Mouse (Mus musculus) liver, embryonic 15.5 days (tissue): ENCODE measurements around the gene C1qtnf6. TPM values are rescaled to one million over a fixed set of nuclear protein-coding genes. Genes with fewer than 3 reads are reported as not detected.

Experiments used
- ATAC-seq: fragments of 200-750 bp; cut with Nextera tagmentation; 2 replicates; pipeline ENCODE4 v1.8.0; 2017; ENCODE audit warnings: moderate number of reproducible peaks, mild to moderate bottlenecking, moderate library complexity; ENCODE audit not compliant: insufficient read depth
- H3K27ac ChIP-seq: fragments of 300-500 bp; sonication (generic); replicated peaks from 2 replicates; pipeline ENCODE4 v1.5.1; 2015; ENCODE audit warnings: mild to moderate bottlenecking, inconsistent platforms
- H3K27me3 ChIP-seq: fragments of 300-500 bp; sonication (generic); 2 replicates; pipeline ENCODE4 v1.6.1; 2015; ENCODE audit warnings: mild to moderate bottlenecking, inconsistent platforms
- H3K36me3 ChIP-seq: fragments of 300-500 bp; sonication (generic); replicated peaks from 2 replicates; pipeline ENCODE4 v1.6.1; 2015; ENCODE audit warnings: moderate library complexity, mild to moderate bottlenecking, inconsistent platforms
- H3K4me1 ChIP-seq: fragments of 300-500 bp; sonication (generic); replicated peaks from 2 replicates; pipeline ENCODE4 v1.6.1; 2015; ENCODE audit warnings: inconsistent platforms
- H3K4me2 ChIP-seq: fragments of 300-500 bp; sonication (generic); 2 replicates; pipeline ENCODE4 v1.6.1; 2015; ENCODE audit warnings: moderate library complexity, mild to moderate bottlenecking, inconsistent platforms
- H3K4me3 ChIP-seq: fragments of 300-500 bp; sonication (generic); replicated peaks from 2 replicates; pipeline ENCODE4 v1.5.1; 2015; ENCODE audit warnings: mild to moderate bottlenecking, inconsistent platforms
- H3K9ac ChIP-seq: fragments of 300-500 bp; sonication (generic); 2 replicates; pipeline ENCODE4 v1.6.1; 2015; ENCODE audit warnings: moderate library complexity, mild to moderate bottlenecking, inconsistent platforms
- H3K9me3 ChIP-seq: fragments of 300-500 bp; sonication (generic); replicated peaks from 2 replicates; pipeline ENCODE4 v1.6.1; 2016; ENCODE audit warnings: inconsistent platforms
- WGBS: fragments of 180-500 bp; shearing (Covaris S2); methylation state at CpG from one replicate; pipeline ENCODE4 v1.1.7; 2015; ENCODE audit warnings: mixed read lengths; ENCODE audit not compliant: insufficient replicate concordance; 5-methylcytosine and 5-hydroxymethylcytosine counted together
- polyA plus RNA-seq: library from polyadenylated mRNA; unstranded; fragments of >200 nt; fragmentation: Nextera tagmentation; extraction: Ambion mirVana; gene quantifications from 2 replicates; pipeline ENCODE4 v1.2.1, GENCODE M21; 2015

The C1qtnf6 gene
- polyA plus RNA-seq, 1 experiment from 2014 or later, result 3.8 TPM

- Histone ChIP-seq H3K4me3 (no peak overlapping the region), H3K36me3 (no peaks in the 10 kb centered on the region), H3K4me1 (peaks cover 11% of the 10 kb centered on the region; the same call in 1 of the 2 replicates), H3K27ac (peak overlapping the region; percentile 29; the same call in 1 of the 2 replicates), H3K27me3 (no peaks in the 10 kb centered on the region), H3K4me2 (no peak overlapping the region), H3K9ac (no peak overlapping the region), H3K9me3 (no peaks in the 10 kb centered on the region)
- ATAC-seq, result no peak
- 63% methylated on average over 14 of the region's 14 CpGs for WGBS
Observed at GRCm38 (mm10) chr15:78513019-78513418, 18.2 kb downstream of the C1qtnf6 start.

- H3K9me3 ChIP-seq, result no peaks in the 10 kb centered on the region
- H3K27ac ChIP-seq, result no peak overlapping the region
- no peak overlapping the region for H3K4me3 ChIP-seq
- H3K9ac ChIP-seq, result no peak overlapping the region
- no peaks in the 10 kb centered on the region for H3K36me3 ChIP-seq
- H3K27me3 ChIP-seq, result no peaks in the 10 kb centered on the region
- 48% methylated on average over 7 of the region's 7 CpGs for WGBS
- no peak overlapping the region for H3K4me2 ChIP-seq
- ATAC-seq, result peak; percentile 11; the same call in 1 of the 2 replicates
- peaks cover 17% of the 10 kb centered on the region for H3K4me1 ChIP-seq
Observed at GRCm38 (mm10) chr15:78511951-78512350, 19.3 kb downstream of the C1qtnf6 start.

- Histone ChIP-seq H3K4me2 (no peak overlapping the region), H3K4me3 (no peak overlapping the region), H3K9ac (no peak overlapping the region), H3K9me3 (no peaks in the 10 kb centered on the region), H3K27me3 (no peaks in the 10 kb centered on the region), H3K27ac (no peak overlapping the region), H3K36me3 (no peaks in the 10 kb centered on the region), H3K4me1 (peaks cover 17% of the 10 kb centered on the region)
- WGBS, result 59% methylated on average over 6 of the region's 6 CpGs
- ATAC-seq, result no peak
Observed at GRCm38 (mm10) chr15:78510736-78511135, 20.5 kb downstream of the C1qtnf6 start.

GRCm38 (mm10) chr15:78510121-78510576 is 21.1 kb downstream of the C1qtnf6 start:
- no peak overlapping the region for H3K9ac ChIP-seq
- WGBS, result 32% methylated on average over 8 of the region's 8 CpGs
- no peaks in the 10 kb centered on the region for H3K9me3 ChIP-seq
- peaks cover 17% of the 10 kb centered on the region for H3K4me1 ChIP-seq
- no peak overlapping the region for H3K4me2 ChIP-seq
- ATAC-seq, result no peak
- no peaks in the 10 kb centered on the region for H3K36me3 ChIP-seq
- no peak overlapping the region for H3K27ac ChIP-seq
- no peaks in the 10 kb centered on the region for H3K27me3 ChIP-seq
- no peak overlapping the region for H3K4me3 ChIP-seq

GRCm38 (mm10) chr15:78509297-78509899 is 21.8 kb downstream of the C1qtnf6 start:
- Histone ChIP-seq H3K9ac (no peak overlapping the region), H3K27ac (no peak overlapping the region), H3K4me2 (no peak overlapping the region), H3K9me3 (no peaks in the 10 kb centered on the region), H3K36me3 (no peaks in the 10 kb centered on the region), H3K4me1 (peaks cover 17% of the 10 kb centered on the region), H3K27me3 (no peaks in the 10 kb centered on the region), H3K4me3 (no peak overlapping the region)
- WGBS, result 50% methylated on average over 12 of the region's 12 CpGs
- ATAC-seq, result no peak

GRCm38 (mm10) chr15:78508443-78508842 is 22.8 kb downstream of the C1qtnf6 start:
- Histone ChIP-seq H3K4me1 (peaks cover 12% of the 10 kb centered on the region; the same call in 1 of the 2 replicates), H3K27me3 (no peaks in the 10 kb centered on the region), H3K4me2 (no peak overlapping the region), H3K27ac (no peak overlapping the region), H3K4me3 (no peak overlapping the region), H3K9ac (no peak overlapping the region), H3K36me3 (no peaks in the 10 kb centered on the region), H3K9me3 (no peaks in the 10 kb centered on the region)
- no peak for ATAC-seq
- 60% methylated on average over 7 of the region's 7 CpGs for WGBS

GRCm38 (mm10) chr15:78505541-78505940 is 25.7 kb downstream of the C1qtnf6 start:
- 57% methylated on average over 3 of the region's 3 CpGs for WGBS
- H3K9ac ChIP-seq, result no peak overlapping the region
- H3K36me3 ChIP-seq, result no peaks in the 10 kb centered on the region
- no peak for ATAC-seq
- H3K4me3 ChIP-seq, result no peak overlapping the region
- H3K4me1 ChIP-seq, result peaks cover 6% of the 10 kb centered on the region; the same call in 1 of the 2 replicates
- no peaks in the 10 kb centered on the region for H3K9me3 ChIP-seq
- no peak overlapping the region for H3K27ac ChIP-seq
- H3K27me3 ChIP-seq, result no peaks in the 10 kb centered on the region
- H3K4me2 ChIP-seq, result no peak overlapping the region

GRCm38 (mm10) chr15:78504816-78505215 is 26.4 kb downstream of the C1qtnf6 start:
- no peak overlapping the region for H3K27ac ChIP-seq
- ATAC-seq, result no peak
- H3K27me3 ChIP-seq, result no peaks in the 10 kb centered on the region
- H3K9ac ChIP-seq, result no peak overlapping the region
- 82% methylated on average over 5 of the region's 5 CpGs for WGBS
- H3K36me3 ChIP-seq, result no peaks in the 10 kb centered on the region
- no peak overlapping the region for H3K4me2 ChIP-seq
- peaks cover 6% of the 10 kb centered on the region; the same call in 1 of the 2 replicates for H3K4me1 ChIP-seq
- H3K9me3 ChIP-seq, result no peaks in the 10 kb centered on the region
- H3K4me3 ChIP-seq, result no peak overlapping the region

- H3K9me3 ChIP-seq, result no peaks in the 10 kb centered on the region
- peaks cover 6% of the 10 kb centered on the region; the same call in 1 of the 2 replicates for H3K4me1 ChIP-seq
- no peak overlapping the region for H3K4me3 ChIP-seq
- no peak overlapping the region for H3K27ac ChIP-seq
- no peak for ATAC-seq
- no peaks in the 10 kb centered on the region for H3K36me3 ChIP-seq
- H3K9ac ChIP-seq, result no peak overlapping the region
- H3K4me2 ChIP-seq, result no peak overlapping the region
- H3K27me3 ChIP-seq, result no peaks in the 10 kb centered on the region
- 58% methylated on average over 1 of the region's 1 CpGs for WGBS
Observed at GRCm38 (mm10) chr15:78504013-78504412, 27.2 kb downstream of the C1qtnf6 start.

GRCm38 (mm10) chr15:78502437-78503132 is 28.6 kb downstream of the C1qtnf6 start:
- Histone ChIP-seq H3K9me3 (no peaks in the 10 kb centered on the region), H3K9ac (no peak overlapping the region), H3K4me2 (no peak overlapping the region), H3K27me3 (no peaks in the 10 kb centered on the region), H3K4me3 (no peak overlapping the region), H3K4me1 (peaks cover 2% of the 10 kb centered on the region; the same call in 1 of the 2 replicates), H3K36me3 (no peaks in the 10 kb centered on the region), H3K27ac (no peak overlapping the region)
- WGBS, result 65% methylated on average over 18 of the region's 18 CpGs
- no peak for ATAC-seq

GRCm38 (mm10) chr15:78494968-78495406 is 36.2 kb downstream of the C1qtnf6 start, which contains the start of gene Il2rb:
Gene Il2rb, minus strand, starts transcription at chr15:78495271.
- no peak for ATAC-seq
- Histone ChIP-seq H3K9ac (no peak within 1 kb of the TSS), H3K36me3 (no peaks in the 10 kb centered on the region), H3K27ac (no peak within 1 kb of the TSS), H3K9me3 (no peaks in the 10 kb centered on the region), H3K4me3 (no peak within 1 kb of the TSS), H3K4me1 (peaks cover 2% of the 10 kb centered on the region; the same call in 1 of the 2 replicates), H3K27me3 (no peaks in the 10 kb centered on the region), H3K4me2 (no peak within 1 kb of the TSS)
- 66% methylated on average over 11 of the region's 11 CpGs for WGBS
